Mouse (Mus musculus) ES-E14 (cell line): Measurements from ENCODE around the gene Dhrs7. TPM values are rescaled to one million over a fixed set of nuclear protein-coding genes. Genes with fewer than 3 reads are reported as not detected.
A peak's percentile ranks its signal among the peaks of the same experiment; 100 is the strongest.

ENCODE experiments used
- DNase-seq: peaks from one replicate; pipeline ENCODE4 v3.0.0-alpha.2; 2013; ENCODE audit warnings: low read depth, low spot score
- H3K27ac ChIP-seq: 2 replicates; pipeline ENCODE4 v1.5.1; 2012; ENCODE audit warnings: low read depth, mild to moderate bottlenecking, low read length, moderate library complexity, mixed read lengths; ENCODE audit not compliant: poor library complexity, insufficient read depth, severe bottlenecking
- H3K36me3 ChIP-seq: 2 replicates; pipeline ENCODE4 v1.6.1; 2012; ENCODE audit warnings: mild to moderate bottlenecking, low read length, moderate library complexity, mixed read lengths; ENCODE audit not compliant: control insufficient read depth, poor library complexity, insufficient read depth, severe bottlenecking
- H3K4me1 ChIP-seq, 2 experiments: fragments of 150-350 bp in 1 of 2; sonication (generic) in 1 of 2; 2 replicates each; pipeline ENCODE4 v1.6.1; 2012; ENCODE audit warnings: low read length in 2 of 2, mild to moderate bottlenecking in 1 of 2, mixed read lengths in 1 of 2; ENCODE audit not compliant: control insufficient read depth in 2 of 2, insufficient read depth in 2 of 2, poor library complexity in 1 of 2
- H3K4me3 ChIP-seq, 2 experiments: fragments of 150-350 bp in 1 of 2; sonication (generic) in 1 of 2; 2 replicates each; pipeline ENCODE4 v1.5.1; 2012; ENCODE audit warnings: low read length in 2 of 2, low read depth in 1 of 2, mild to moderate bottlenecking in 1 of 2, mixed read lengths in 1 of 2; ENCODE audit not compliant: insufficient read depth in 1 of 2, poor library complexity in 1 of 2, severe bottlenecking in 1 of 2
- H3K9ac ChIP-seq: 2 replicates; pipeline ENCODE4 v1.6.1; 2012; ENCODE audit warnings: low read depth, mild to moderate bottlenecking, low read length, mixed read lengths; ENCODE audit not compliant: poor library complexity, insufficient read depth, severe bottlenecking
- H3K9me3 ChIP-seq: fragments of 150-350 bp; sonication (generic); 2 replicates; pipeline ENCODE4 v1.6.1; 2012; ENCODE audit warnings: low read depth, mild to moderate bottlenecking, low read length; ENCODE audit not compliant: control insufficient read depth, insufficient read depth
- CHD2 ChIP-seq: IDR thresholded peaks from 2 replicates; pipeline ENCODE4 v1.6.1; 2014; ENCODE audit warnings: mild to moderate bottlenecking, low read depth, low read length, inconsistent platforms
- HCFC1 ChIP-seq: IDR thresholded peaks from 2 replicates; pipeline ENCODE4 v1.6.1; 2012; ENCODE audit warnings: low read length, inconsistent platforms, borderline replicate concordance; ENCODE audit not compliant: insufficient read depth
- MAFK ChIP-seq: IDR thresholded peaks from 2 replicates; pipeline ENCODE4 v1.6.1; 2014; ENCODE audit warnings: mild to moderate bottlenecking, low read depth, low read length, inconsistent platforms; ENCODE audit not compliant: insufficient read depth
- ZC3H11A ChIP-seq: IDR thresholded peaks from 2 replicates; pipeline ENCODE4 v1.6.1; 2012; ENCODE audit warnings: low read depth, mild to moderate bottlenecking, inconsistent platforms, low read length, borderline replicate concordance
- ZNF384 ChIP-seq: IDR thresholded peaks from 2 replicates; pipeline ENCODE4 v1.6.1; 2012; ENCODE audit warnings: low read depth, low read length, inconsistent platforms
- in situ Hi-C, 2 experiments: fragments of 600-800 bp; cut with MboI; formaldehyde crosslinking; loops; one replicate each; pipeline ENCODE4 v1.15.1; 2025; ENCODE audit warnings: low sequenced_read_pairs in 2 of 2, inconsistent platforms in 1 of 2; ENCODE audit not compliant: unreplicated experiment in 2 of 2
- total RNA-seq: library from RNA; depleted of rRNA; stranded (reverse); fragments of 300-350 nt; gene quantifications from 2 replicates; pipeline ENCODE4 v1.2.3, GENCODE M21; 2012; rRNA removed

Dhrs7 gene
- total RNA-seq, 1 experiment = 11.1 TPM

DNA sequence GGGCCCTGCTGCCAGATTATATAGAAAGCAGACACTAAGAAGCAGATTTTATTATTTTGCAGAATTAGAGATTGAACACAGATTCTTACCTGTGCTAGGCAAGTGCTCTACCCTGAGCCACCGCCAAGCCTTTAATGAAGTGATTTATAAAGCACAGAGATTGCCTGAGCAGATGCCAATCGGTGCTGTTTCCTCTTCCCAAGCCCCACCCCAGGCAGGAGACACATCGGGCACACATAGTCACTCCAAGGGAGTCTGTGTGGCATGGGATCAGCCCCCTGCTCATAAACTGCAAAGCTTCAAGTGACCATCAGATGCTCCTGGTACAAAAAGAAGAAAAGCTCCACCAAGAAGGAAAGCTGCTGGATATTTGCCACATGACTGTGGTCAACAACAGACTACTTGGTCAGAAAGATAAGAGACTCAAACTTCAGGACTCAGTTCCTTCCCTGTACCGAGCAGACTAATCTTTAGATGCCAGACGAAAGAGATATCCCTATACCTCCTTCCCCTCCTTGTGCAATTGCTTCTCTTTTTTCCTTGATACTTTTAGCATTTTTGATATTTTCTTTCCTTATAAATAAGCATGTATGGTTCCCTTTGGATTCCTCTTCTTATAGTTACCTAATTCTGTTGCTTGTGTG, 41.7 kb downstream of the Dhrs7 start:
- no peak for DNase-seq
- in situ Hi-C loops = no loop called here
- TF ChIP-seq HCFC1 = no peak
- TF ChIP-seq ZC3H11A = no peak
- no peak for TF ChIP-seq CHD2
- TF ChIP-seq ZNF384 = no peak
- no peak for TF ChIP-seq MAFK

DNA sequence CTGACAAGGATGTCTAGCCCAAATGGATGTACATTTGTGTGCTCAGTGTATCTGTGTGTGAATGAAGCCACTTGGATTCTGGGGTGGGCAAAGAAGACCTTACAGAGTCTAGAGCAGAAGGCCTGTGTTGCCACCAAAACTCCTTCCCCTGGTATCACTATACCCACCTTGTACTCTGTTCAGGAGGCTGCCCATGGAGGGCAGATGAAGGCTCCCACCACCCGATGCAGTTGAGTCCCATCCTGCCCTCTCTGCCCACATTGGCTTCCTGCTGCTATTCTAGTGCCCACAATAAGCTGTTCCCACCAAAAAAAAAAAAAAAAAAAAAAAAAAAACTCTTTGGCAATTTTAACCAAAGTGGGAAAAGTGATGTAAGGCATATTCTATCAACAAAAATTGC, 43.3 kb downstream of the Dhrs7 start:
- no peaks in the 10 kb centered on the region for H3K36me3 ChIP-seq
- no peak for DNase-seq
- no peak overlapping the region for H3K4me3 ChIP-seq
- no peak overlapping the region for H3K9ac ChIP-seq
- no peaks in the 10 kb centered on the region for H3K4me1 ChIP-seq
- TF ChIP-seq ZNF384 = 0 out of 2 replicates have a peak, but pooled peaks have one; percentile 31
- no peak for TF ChIP-seq MAFK
- no peak for TF ChIP-seq CHD2
- no peaks in the 10 kb centered on the region for H3K9me3 ChIP-seq
- in situ Hi-C loops = no loop called here
- H3K27ac ChIP-seq = no peak overlapping the region

More for the DNA sequence above, 41.7 kb downstream of the Dhrs7 start:
- no peak overlapping the region for H3K27ac ChIP-seq
- H3K9me3 ChIP-seq = no peaks in the 10 kb centered on the region
- no peak overlapping the region for H3K4me3 ChIP-seq
- H3K4me1 ChIP-seq = no peaks in the 10 kb centered on the region
- H3K36me3 ChIP-seq = no peaks in the 10 kb centered on the region
- no peak overlapping the region for H3K9ac ChIP-seq

DNA sequence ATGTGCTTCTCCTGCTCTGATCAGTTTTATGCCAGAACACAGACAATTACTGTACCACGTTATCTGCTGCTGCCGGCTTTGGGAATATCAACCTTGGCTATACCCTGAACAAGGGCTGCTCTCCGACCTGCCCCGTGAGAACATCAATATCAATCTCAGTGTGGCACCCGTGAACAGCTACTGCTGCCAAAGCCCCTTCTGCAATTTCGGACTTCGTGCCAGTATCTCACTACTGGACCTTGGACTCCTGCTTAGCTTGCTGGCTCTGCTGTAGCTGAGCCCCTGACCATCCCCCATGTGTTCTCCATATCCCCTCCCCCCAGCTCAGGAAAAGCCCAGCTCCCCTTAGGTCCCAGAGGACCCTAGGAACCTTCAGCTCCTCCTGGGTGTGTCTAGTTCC, 43.9 kb downstream of the Dhrs7 start:
- Histone ChIP-seq H3K9me3 (no peaks in the 10 kb centered on the region), H3K9ac (no peak overlapping the region), H3K4me1 (no peaks in the 10 kb centered on the region), H3K36me3 (no peaks in the 10 kb centered on the region), H3K27ac (no peak overlapping the region), H3K4me3 (no peak overlapping the region)
- no peak for DNase-seq
- no peak for TF ChIP-seq ZNF384
- no peak for TF ChIP-seq ZC3H11A
- no peak for TF ChIP-seq MAFK
- TF ChIP-seq HCFC1 = no peak
- TF ChIP-seq CHD2 = no peak
- in situ Hi-C loops = no loop called here

DNA sequence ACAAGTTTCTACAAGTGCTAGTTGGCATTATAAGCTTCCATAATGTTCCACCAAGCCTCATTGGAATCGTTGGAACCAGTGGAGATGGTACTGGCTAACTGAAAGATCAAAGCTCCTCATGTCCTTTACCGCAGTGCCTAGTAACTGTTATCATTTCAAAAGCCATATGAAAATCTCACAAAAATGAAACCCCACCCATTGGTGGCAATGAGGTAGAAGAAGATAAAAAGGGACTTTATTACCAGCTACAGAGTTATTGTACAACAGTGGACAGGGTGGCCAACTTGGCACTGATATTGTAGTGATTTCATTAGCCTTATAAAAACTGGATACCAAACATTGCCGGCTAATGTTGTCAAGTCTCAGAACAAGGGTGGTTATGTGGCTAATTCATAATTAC, 52.7 kb downstream of the Dhrs7 start:
- Histone ChIP-seq H3K27ac (no peak overlapping the region), H3K4me1 (no peaks in the 10 kb centered on the region), H3K36me3 (no peaks in the 10 kb centered on the region), H3K4me3 (no peak overlapping the region), H3K9me3 (no peaks in the 10 kb centered on the region), H3K9ac (no peak overlapping the region)
- DNase-seq = no peak
- TF ChIP-seq MAFK = no peak
- no peak for TF ChIP-seq CHD2
- TF ChIP-seq ZC3H11A = no peak
- TF ChIP-seq HCFC1 = no peak
- no peak for TF ChIP-seq ZNF384
- in situ Hi-C loops = no loop called here

Other genes with a start within 250 kb of the Dhrs7 start
- 0.94 and 1.5 TPM in 2 replicates for gene Lrrc9, start 223.0 kb downstream of the Dhrs7 start, total RNA-seq
- gene Pcnx4, start 128.5 kb downstream of the Dhrs7 start, total RNA-seq = 11.1 and 13.6 TPM in 2 replicates
- gene Gm4756, start 15.2 kb downstream of the Dhrs7 start, total RNA-seq = 0.63 and 0.67 TPM in 2 replicates
- 117 and 121 TPM in 2 replicates for gene Ppm1a, start 92.5 kb upstream of the Dhrs7 start, total RNA-seq